Mouse (Mus musculus): ENCODE results near the gene Cactin.
A peak's percentile ranks its signal among the peaks of the same experiment; 100 is the strongest.

Gene Cactin

GRCm38 (mm10) chr10:81344421-81345161 lies 23.7 kb downstream of the Cactin start:
- DNase-seq, result no peak

- DNase-seq, result no peak
Measured at GRCm38 (mm10) chr10:81345162-81345534, 24.2 kb downstream of the Cactin start.

- peak; percentile 86 to 91 for DNase-seq
Measured at GRCm38 (mm10) chr10:81346453-81347067, 25.7 kb downstream of the Cactin start.

- peak; percentile 61 to 77 for DNase-seq
Measured at GRCm38 (mm10) chr10:81349146-81349545, 28.2 kb downstream of the Cactin start.

GRCm38 (mm10) chr10:81349961-81350350 lies 29.1 kb downstream of the Cactin start:
- DNase-seq, result no peak

GRCm38 (mm10) chr10:81350351-81351063 lies 29.6 kb downstream of the Cactin start, which contains the start of gene Hmg20b:
Gene Hmg20b, minus strand, starts transcription at chr10:81350480.
- DNase-seq, result peak; percentile 99 to 100

- DNase-seq, result no peak
Measured at GRCm38 (mm10) chr10:81351678-81352291, 30.9 kb downstream of the Cactin start.

- DNase-seq, result no peak
Measured at GRCm38 (mm10) chr10:81354738-81355477, 34.0 kb downstream of the Cactin start.

GRCm38 (mm10) chr10:81355533-81355932 lies 34.6 kb downstream of the Cactin start:
- no peak for DNase-seq

GRCm38 (mm10) chr10:81356352-81356990 lies 35.6 kb downstream of the Cactin start:
- DNase-seq, result no peak

- DNase-seq, result peak; percentile 92 to 96
Measured at GRCm38 (mm10) chr10:81356991-81357844, 36.3 kb downstream of the Cactin start, which contains the start of gene Mfsd12. Gene Mfsd12, plus strand, starts transcription at chr10:81357491.

- DNase-seq, result peak in 1 of 2 experiments; percentile 33
Measured at GRCm38 (mm10) chr10:81358209-81358608, 37.3 kb downstream of the Cactin start.

- DNase-seq, result no peak
Measured at GRCm38 (mm10) chr10:81358841-81359240, 37.9 kb downstream of the Cactin start.

GRCm38 (mm10) chr10:81360721-81361120 lies 39.8 kb downstream of the Cactin start:
- DNase-seq, result no peak

- no peak for DNase-seq
Measured at GRCm38 (mm10) chr10:81362336-81362949, 41.5 kb downstream of the Cactin start.

- DNase-seq, result peak; percentile 60 to 72
Measured at GRCm38 (mm10) chr10:81363436-81364346, 42.8 kb downstream of the Cactin start.

- DNase-seq, result peak; percentile 49 to 61
Measured at GRCm38 (mm10) chr10:81364666-81365065, 43.8 kb downstream of the Cactin start.

GRCm38 (mm10) chr10:81365073-81365472 lies 44.2 kb downstream of the Cactin start:
- no peak for DNase-seq

All from kidney, postnatal 4 days (tissue).